Mouse (Mus musculus) liver, embryonic 16.5 days (tissue): ENCODE measurements around the gene Dcx. TPM values are rescaled to one million over a fixed set of nuclear protein-coding genes. Genes with fewer than 3 reads are reported as not detected.

Experiments
- ATAC-seq: fragments of 200-750 bp; cut with Nextera tagmentation; 2 replicates; pipeline ENCODE4 v1.8.0; 2017; ENCODE audit warnings: low read depth, mild to moderate bottlenecking, moderate number of reproducible peaks, moderate library complexity
- H3K27ac ChIP-seq: fragments of 300-500 bp; sonication (generic); 2 replicates; pipeline ENCODE4 v1.5.1; 2014; ENCODE audit warnings: mild to moderate bottlenecking, low read length
- H3K27me3 ChIP-seq: fragments of 300-500 bp; sonication (generic); 2 replicates; pipeline ENCODE4 v1.6.1; 2014; ENCODE audit warnings: low read depth, low read length, mixed read lengths; ENCODE audit not compliant: control insufficient read depth, insufficient read depth
- H3K36me3 ChIP-seq: fragments of 300-500 bp; sonication (generic); 2 replicates; pipeline ENCODE4 v1.6.1; 2014; ENCODE audit warnings: mild to moderate bottlenecking; ENCODE audit not compliant: control insufficient read depth, insufficient read depth
- H3K4me1 ChIP-seq: fragments of 300-500 bp; sonication (generic); 2 replicates; pipeline ENCODE4 v1.6.1; 2014; ENCODE audit warnings: low read depth, low read length, mixed read lengths; ENCODE audit not compliant: control insufficient read depth
- H3K4me2 ChIP-seq: fragments of 300-500 bp; sonication (generic); 2 replicates; pipeline ENCODE4 v1.6.1; 2014; ENCODE audit warnings: low read depth, low read length, mixed read lengths
- H3K4me3 ChIP-seq: fragments of 300-500 bp; sonication (generic); 2 replicates; pipeline ENCODE4 v1.5.1; 2014; ENCODE audit warnings: low read depth, mild to moderate bottlenecking, low read length
- H3K9ac ChIP-seq: fragments of 300-500 bp; sonication (generic); 2 replicates; pipeline ENCODE4 v1.6.1; 2014; ENCODE audit warnings: low read depth, low read length
- H3K9me3 ChIP-seq: fragments of 300-500 bp; sonication (generic); replicated peaks from 2 replicates; pipeline ENCODE4 v1.6.1; 2016; ENCODE audit warnings: low read length; ENCODE audit not compliant: control insufficient read depth
- WGBS: fragments of 180-500 bp; shearing (Covaris S2); extraction: QIAGEN DNeasy Blood & Tissue Kit; methylation state at CpG from one replicate; pipeline ENCODE4 v1.1.7; 2014; ENCODE audit not compliant: insufficient replicate concordance; 5-methylcytosine and 5-hydroxymethylcytosine counted together
- polyA plus RNA-seq: library from polyadenylated mRNA; unstranded; fragments of >200 nt; fragmentation: Nextera tagmentation; extraction: Ambion mirVana; gene quantifications from 2 replicates; pipeline ENCODE4 v1.2.1, GENCODE M21; 2015

Dcx gene
- polyA plus RNA-seq, 1 experiment from 2014 or later: 0.17 TPM

DNA sequence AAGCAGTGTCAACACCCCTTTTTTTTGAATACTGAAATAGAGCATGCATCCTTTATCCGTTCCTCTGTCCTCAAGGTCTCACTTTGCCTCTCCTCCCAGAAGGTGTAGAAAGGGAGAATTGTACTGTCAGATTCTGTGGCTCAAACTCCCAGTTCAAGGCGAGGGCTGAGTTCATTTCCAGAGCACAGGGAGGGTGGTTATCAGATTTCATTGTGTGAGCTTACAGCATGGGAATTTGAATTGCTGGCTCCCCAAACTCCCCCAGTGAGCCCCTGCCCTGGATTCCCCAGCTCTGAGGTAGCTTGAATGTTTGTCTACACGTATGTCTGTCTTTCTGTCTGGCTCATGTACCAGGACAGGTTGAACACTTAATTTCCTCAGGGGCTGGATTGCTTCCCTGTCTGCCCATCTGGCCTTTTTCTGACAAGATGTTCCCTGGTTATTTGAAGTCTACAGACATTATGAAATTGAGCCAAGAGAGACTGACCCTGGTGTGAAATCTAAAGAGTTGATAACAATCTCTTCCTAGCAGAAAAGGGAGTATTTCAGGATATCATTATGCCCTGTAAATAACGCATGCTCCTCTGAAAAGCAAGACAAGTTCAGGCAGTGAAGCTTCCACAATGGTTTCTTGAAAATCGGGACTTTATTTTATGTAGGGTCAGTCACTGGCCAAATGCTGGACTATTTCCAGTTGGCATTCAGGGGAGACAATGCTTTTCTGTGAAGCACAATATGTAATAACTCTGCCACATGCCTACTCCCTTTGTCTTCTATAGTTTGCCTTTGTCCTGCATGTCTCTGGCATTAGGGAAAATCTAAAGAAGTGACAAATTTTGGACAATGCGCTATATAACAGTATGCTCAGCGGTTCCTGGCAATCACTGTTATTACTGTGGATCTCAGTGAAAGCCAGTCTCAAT, 35.5 kb downstream of the Dcx start:
- no peak overlapping the region for H3K9ac ChIP-seq
- H3K4me3 ChIP-seq: no peak overlapping the region
- no peaks in the 10 kb centered on the region for H3K9me3 ChIP-seq
- H3K27me3 ChIP-seq: no peaks in the 10 kb centered on the region
- whole genome bisulfite sequencing: 55% methylated on average over 7 of the region's 7 CpGs
- no peaks in the 10 kb centered on the region for H3K36me3 ChIP-seq
- no peak overlapping the region for H3K4me2 ChIP-seq
- no peaks in the 10 kb centered on the region for H3K4me1 ChIP-seq
- ATAC-seq: no peak
- H3K27ac ChIP-seq: no peak overlapping the region

DNA sequence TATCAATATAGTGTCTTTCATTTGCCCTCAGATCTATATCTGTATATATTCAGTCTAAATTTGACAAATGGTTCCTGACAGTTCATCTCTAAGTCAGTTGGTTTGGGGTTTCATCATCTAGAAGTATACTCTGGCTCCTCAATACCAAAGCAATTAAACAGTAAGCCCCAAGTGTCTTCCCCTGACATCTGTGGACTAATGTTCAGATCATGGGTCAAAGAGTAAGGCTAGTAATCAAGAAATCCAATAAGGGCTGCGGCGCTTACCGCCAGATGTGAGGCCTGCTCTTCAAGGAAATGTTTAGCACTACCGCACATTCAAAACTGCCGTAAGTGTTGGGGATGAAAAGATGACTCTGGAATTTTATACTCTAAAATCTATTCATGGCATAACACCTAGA, 36.2 kb downstream of the Dcx start:
- H3K27me3 ChIP-seq: no peaks in the 10 kb centered on the region
- WGBS: 88% methylated on average over 5 of the region's 5 CpGs
- no peak overlapping the region for H3K4me3 ChIP-seq
- H3K9me3 ChIP-seq: no peaks in the 10 kb centered on the region
- no peak overlapping the region for H3K4me2 ChIP-seq
- no peak overlapping the region for H3K27ac ChIP-seq
- H3K36me3 ChIP-seq: no peaks in the 10 kb centered on the region
- no peak for ATAC-seq
- H3K9ac ChIP-seq: no peak overlapping the region
- H3K4me1 ChIP-seq: no peaks in the 10 kb centered on the region

DNA sequence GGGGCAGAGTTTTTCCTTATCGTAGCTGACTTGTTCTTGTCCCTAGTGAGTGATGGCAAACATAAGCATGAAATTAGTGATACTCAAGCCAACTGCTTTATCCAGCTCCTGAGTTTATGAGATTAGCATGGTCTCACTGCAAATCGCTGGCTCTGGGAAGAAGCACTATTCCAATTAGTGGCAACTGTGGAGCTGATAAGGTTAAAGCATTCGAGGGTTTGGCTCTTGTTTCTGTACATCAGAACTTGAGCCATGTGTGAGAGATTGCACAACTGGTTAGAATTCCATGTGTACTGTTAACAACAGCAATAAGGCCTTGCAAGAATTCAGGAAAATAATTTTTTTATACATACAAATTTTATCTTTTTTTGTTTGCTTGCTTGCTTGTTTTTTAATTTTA, 39.9 kb downstream of the Dcx start:
- Histone ChIP-seq H3K4me2 (no peak overlapping the region), H3K36me3 (no peaks in the 10 kb centered on the region), H3K27me3 (no peaks in the 10 kb centered on the region), H3K27ac (no peak overlapping the region), H3K9ac (no peak overlapping the region), H3K4me1 (no peaks in the 10 kb centered on the region), H3K9me3 (no peaks in the 10 kb centered on the region), H3K4me3 (no peak overlapping the region)
- 52% methylated on average over 3 of the region's 3 CpGs for WGBS
- no peak for ATAC-seq

DNA sequence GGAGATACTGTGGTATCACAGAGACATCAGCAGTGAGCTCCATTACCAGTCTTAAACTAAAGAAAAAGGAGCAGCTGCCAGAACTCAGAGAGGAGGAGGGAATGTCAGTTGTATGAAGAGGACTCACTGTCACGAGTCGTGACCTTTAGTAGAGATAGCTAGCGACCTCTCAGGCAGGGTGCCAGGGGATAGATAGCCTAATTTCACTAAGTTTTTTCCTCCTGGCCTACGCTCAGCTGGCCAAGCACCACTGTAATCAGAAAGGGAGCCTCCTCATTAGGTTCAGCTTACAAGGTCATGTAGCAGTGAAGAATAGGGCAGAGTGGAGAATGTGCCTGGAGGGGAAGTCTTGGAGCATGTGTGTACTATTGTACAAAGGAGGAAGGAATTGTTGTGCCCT, 47.3 kb downstream of the Dcx start:
- 46% methylated on average over 4 of the region's 4 CpGs for WGBS
- Histone ChIP-seq H3K4me2 (no peak overlapping the region), H3K27me3 (no peaks in the 10 kb centered on the region), H3K27ac (no peak overlapping the region), H3K9ac (no peak overlapping the region), H3K4me3 (no peak overlapping the region), H3K36me3 (no peaks in the 10 kb centered on the region), H3K4me1 (no peaks in the 10 kb centered on the region), H3K9me3 (no peaks in the 10 kb centered on the region)
- ATAC-seq: no peak

DNA sequence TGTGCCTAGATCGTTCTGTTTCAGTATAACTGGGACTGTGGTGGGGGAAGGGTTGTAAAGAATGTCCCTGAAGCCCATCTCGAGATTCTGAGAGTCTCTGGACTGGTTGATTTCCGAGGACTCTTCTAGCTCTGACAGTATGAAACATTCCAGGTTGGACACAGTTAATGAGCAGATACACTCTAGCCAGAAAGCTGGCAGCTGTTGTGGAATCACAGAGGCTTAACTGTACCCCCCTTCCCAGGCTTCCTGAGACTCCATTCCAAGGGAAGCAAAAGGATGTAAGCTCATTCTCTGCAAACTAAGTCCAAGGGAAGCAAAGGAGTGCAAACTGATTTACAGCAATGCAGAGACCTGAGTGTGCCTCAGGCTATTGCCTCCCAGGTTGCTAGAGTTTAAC, 48.2 kb downstream of the Dcx start:
- no peak overlapping the region for H3K4me2 ChIP-seq
- H3K4me1 ChIP-seq: no peaks in the 10 kb centered on the region
- H3K27ac ChIP-seq: no peak overlapping the region
- H3K9me3 ChIP-seq: no peaks in the 10 kb centered on the region
- H3K4me3 ChIP-seq: no peak overlapping the region
- H3K27me3 ChIP-seq: no peaks in the 10 kb centered on the region
- ATAC-seq: no peak
- no peaks in the 10 kb centered on the region for H3K36me3 ChIP-seq
- 26% methylated on average over 3 of the region's 3 CpGs for WGBS
- no peak overlapping the region for H3K9ac ChIP-seq

DNA sequence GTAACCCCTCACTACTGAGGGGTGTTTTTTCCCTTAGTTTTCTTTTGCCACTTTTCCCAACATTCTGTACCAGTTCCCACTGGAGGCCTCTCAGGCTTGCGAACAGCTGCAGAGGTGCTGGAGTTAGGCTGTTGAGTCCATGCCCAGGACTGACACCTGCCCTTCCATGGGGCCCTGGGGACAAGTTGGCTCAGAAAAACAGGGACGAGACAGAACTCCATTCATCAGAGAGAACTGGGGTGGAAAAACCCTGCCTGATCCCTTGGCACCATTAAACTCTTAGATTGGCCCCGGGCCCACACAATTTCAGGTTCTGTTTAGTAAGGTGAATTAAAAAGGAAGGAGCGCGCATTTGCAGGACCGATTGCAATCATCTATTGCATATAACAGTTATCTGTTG, 48.8 kb downstream of the Dcx start:
- Histone ChIP-seq H3K27ac (no peak overlapping the region), H3K4me2 (no peak overlapping the region), H3K4me3 (no peak overlapping the region), H3K9me3 (no peaks in the 10 kb centered on the region), H3K27me3 (no peaks in the 10 kb centered on the region), H3K9ac (no peak overlapping the region), H3K4me1 (no peaks in the 10 kb centered on the region), H3K36me3 (no peaks in the 10 kb centered on the region)
- WGBS: 73% methylated on average over 6 of the region's 6 CpGs
- no peak for ATAC-seq

DNA sequence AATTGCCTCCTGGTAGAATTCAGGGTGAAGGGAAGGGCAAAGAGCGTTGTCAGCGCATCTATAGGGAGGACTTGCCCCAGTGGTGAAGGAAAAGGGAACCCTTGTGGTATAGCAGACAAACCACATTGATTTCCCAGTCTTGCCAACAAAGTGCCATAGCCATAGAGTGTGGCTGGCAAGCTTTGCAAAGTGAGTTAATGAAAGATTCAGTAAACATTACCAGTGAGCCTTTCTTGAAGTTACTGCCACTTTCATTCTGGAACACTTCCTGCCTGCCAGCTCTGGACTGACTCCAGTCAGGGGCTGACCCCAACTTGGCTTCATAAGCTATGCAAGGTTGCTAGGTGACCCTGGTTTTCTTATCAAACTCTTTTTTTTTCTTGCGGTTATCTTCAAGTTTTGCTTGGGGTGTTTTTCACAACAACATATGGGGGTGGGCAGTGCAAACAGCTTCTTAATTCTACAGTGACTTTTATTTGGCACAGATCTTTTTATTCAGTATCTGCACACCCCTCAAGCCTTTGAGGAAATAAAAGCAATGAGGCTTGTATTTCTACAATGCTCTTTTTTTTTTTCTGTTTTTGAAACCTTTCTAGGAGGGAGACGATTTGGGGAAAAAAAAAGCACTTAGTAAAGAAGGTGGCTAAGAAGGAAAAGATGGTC, 51.2 kb downstream of the Dcx start:
- H3K9ac ChIP-seq: no peak overlapping the region
- no peaks in the 10 kb centered on the region for H3K4me1 ChIP-seq
- no peak overlapping the region for H3K4me2 ChIP-seq
- H3K9me3 ChIP-seq: no peaks in the 10 kb centered on the region
- H3K27me3 ChIP-seq: no peaks in the 10 kb centered on the region
- no peaks in the 10 kb centered on the region for H3K36me3 ChIP-seq
- no peak overlapping the region for H3K4me3 ChIP-seq
- H3K27ac ChIP-seq: no peak overlapping the region
- ATAC-seq: no peak
- WGBS: 48% methylated on average over 4 of the region's 4 CpGs

DNA sequence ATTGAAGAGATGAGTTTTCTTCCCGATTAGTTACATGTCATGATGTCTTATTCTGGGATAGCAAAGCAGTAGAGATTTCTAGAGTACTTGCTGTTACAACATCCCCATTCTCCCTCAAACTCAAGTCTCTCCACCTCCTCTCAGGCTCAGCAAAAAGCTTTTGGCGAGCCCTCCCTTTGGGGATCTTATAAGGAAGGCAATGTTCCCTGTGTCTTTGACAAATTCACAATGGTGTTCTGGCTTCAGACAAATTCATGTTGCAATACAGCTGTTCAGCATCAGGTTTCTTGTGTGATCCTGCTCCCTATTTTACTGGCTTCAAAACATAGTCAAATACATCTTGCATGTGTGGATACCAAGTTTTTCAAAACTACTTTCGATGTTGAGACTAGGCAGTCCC, 53.5 kb downstream of the Dcx start:
- Histone ChIP-seq H3K4me1 (no peaks in the 10 kb centered on the region), H3K27ac (no peak overlapping the region), H3K27me3 (no peaks in the 10 kb centered on the region), H3K9me3 (no peaks in the 10 kb centered on the region), H3K36me3 (no peaks in the 10 kb centered on the region), H3K4me2 (no peak overlapping the region), H3K9ac (no peak overlapping the region), H3K4me3 (no peak overlapping the region)
- ATAC-seq: no peak
- 51% methylated on average over 3 of the region's 3 CpGs for WGBS

DNA sequence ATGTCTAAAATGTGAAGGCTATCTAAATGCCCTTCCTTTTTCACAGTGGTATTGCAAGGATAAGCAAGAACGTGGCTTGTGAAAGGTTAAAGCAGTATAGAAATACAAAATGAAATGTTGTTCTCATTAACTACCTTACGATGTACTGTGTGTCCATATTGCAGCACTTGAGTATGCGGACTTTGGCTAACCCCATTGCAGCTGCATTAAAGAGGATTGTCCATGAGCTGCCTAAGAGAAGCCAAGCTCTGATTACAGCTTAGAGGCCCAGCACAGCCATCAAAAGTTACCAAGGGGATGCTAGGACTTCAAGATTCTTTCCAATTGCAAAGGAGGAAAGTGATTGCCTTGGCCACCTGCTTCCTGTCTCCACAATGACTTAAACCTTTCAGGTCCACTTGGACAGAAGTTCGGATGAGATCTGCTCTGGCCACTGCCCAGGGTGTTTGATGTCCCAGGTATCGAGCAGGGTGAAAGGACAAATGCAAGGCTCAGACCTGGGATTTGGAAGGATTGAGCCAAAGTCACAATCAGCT, 65.9 kb downstream of the Dcx start:
- no peak for ATAC-seq

More for the DNA sequence above, 65.9 kb downstream of the Dcx start:
- no peak overlapping the region for H3K9ac ChIP-seq
- no peaks in the 10 kb centered on the region for H3K9me3 ChIP-seq
- H3K36me3 ChIP-seq: no peaks in the 10 kb centered on the region
- H3K4me2 ChIP-seq: no peak overlapping the region
- no peaks in the 10 kb centered on the region for H3K27me3 ChIP-seq
- H3K27ac ChIP-seq: no peak overlapping the region
- H3K4me3 ChIP-seq: no peak overlapping the region
- H3K4me1 ChIP-seq: no peaks in the 10 kb centered on the region
- 56% methylated on average over 5 of the region's 5 CpGs for WGBS
